Mouse (Mus musculus) layer of hippocampus, adult 9-11 months (tissue): ENCODE measurements at regions not wholly inside any gene's neighbourhood (a gene's known extent, or its start where the extent isn't known, plus 50 kb on each side); places are given as distances from the start of the nearest gene placed in this dataset.

ENCODE experiments used
- DNase-seq: peaks from one replicate; pipeline ENCODE4 v3.0.0; 2022

- DNase-seq, result peak; percentile 14
Measured at GRCm38 (mm10) chr11:110588280-110588679, 189.4 kb downstream of the Map2k6 start.

- peak; percentile 30 for DNase-seq
Measured at GRCm38 (mm10) chr11:110595266-110595862, 196.4 kb downstream of the Map2k6 start.

- DNase-seq, result no peak
Measured at GRCm38 (mm10) chr11:110605041-110605882, 206.3 kb downstream of the Map2k6 start.

GRCm38 (mm10) chr11:110609276-110609675, 210.4 kb downstream of the Map2k6 start:
- DNase-seq, result no peak

GRCm38 (mm10) chr11:110610831-110611230, 211.9 kb downstream of the Map2k6 start:
- no peak for DNase-seq

- no peak for DNase-seq
Measured at GRCm38 (mm10) chr11:110632001-110632400, 233.1 kb downstream of the Map2k6 start.

GRCm38 (mm10) chr11:110633351-110633750, 234.4 kb downstream of the Map2k6 start:
- DNase-seq, result peak; percentile 1

GRCm38 (mm10) chr11:110642485-110642884, 243.6 kb downstream of the Map2k6 start:
- peak; percentile 10 for DNase-seq

GRCm38 (mm10) chr11:110649575-110650210, 250.8 kb downstream of the Map2k6 start:
- no peak for DNase-seq

GRCm38 (mm10) chr11:110652068-110652467, 253.1 kb downstream of the Map2k6 start:
- no peak for DNase-seq

- DNase-seq, result no peak
Measured at GRCm38 (mm10) chr11:110656524-110657156, 257.7 kb downstream of the Map2k6 start.

GRCm38 (mm10) chr11:110657854-110658253, 258.9 kb downstream of the Map2k6 start:
- no peak for DNase-seq

- peak; percentile 1 for DNase-seq
Measured at GRCm38 (mm10) chr11:110670626-110671508, 271.9 kb downstream of the Map2k6 start.

- DNase-seq, result no peak
Measured at GRCm38 (mm10) chr11:110672941-110673340, 274.0 kb downstream of the Map2k6 start.

GRCm38 (mm10) chr11:110692824-110693223, 275.0 kb upstream of the Kcnj16 start:
- no peak for DNase-seq

- DNase-seq, result no peak
Measured at GRCm38 (mm10) chr11:110697067-110697466, 270.8 kb upstream of the Kcnj16 start.

GRCm38 (mm10) chr11:110698342-110698741, 269.5 kb upstream of the Kcnj16 start:
- DNase-seq, result no peak

- no peak for DNase-seq
Measured at GRCm38 (mm10) chr11:110700976-110701375, 266.9 kb upstream of the Kcnj16 start.

- DNase-seq, result no peak
Measured at GRCm38 (mm10) chr11:110702119-110702518, 265.7 kb upstream of the Kcnj16 start.

GRCm38 (mm10) chr11:110703511-110703910, 264.3 kb upstream of the Kcnj16 start:
- peak; percentile 64 for DNase-seq

GRCm38 (mm10) chr11:110707328-110707727, 260.5 kb upstream of the Kcnj16 start:
- peak; percentile 49 for DNase-seq

- DNase-seq, result no peak
Measured at GRCm38 (mm10) chr11:110715300-110715699, 252.5 kb upstream of the Kcnj16 start.
